Mouse (Mus musculus) lung, embryonic 14.5 days (tissue): ENCODE data around the gene Trak2. TPM values are rescaled to one million over a fixed set of nuclear protein-coding genes. Genes with fewer than 3 reads are reported as not detected.
"Not testable (repeated sequence)": the region's sequence is repeated elsewhere in the genome, so short reads cannot be mapped to it uniquely, and the experiment has no call there.

Experiments used
- ATAC-seq: fragments of 200-750 bp; cut with Nextera tagmentation; 2 replicates; pipeline ENCODE4 v1.8.0; 2017; ENCODE audit warnings: mild to moderate bottlenecking, moderate TSS enrichment, moderate library complexity; ENCODE audit not compliant: insufficient read depth
- DNase-seq: peaks from one replicate; pipeline ENCODE4 v3.0.0-alpha.2; 2015
- H3K27ac ChIP-seq: fragments of 300-500 bp; sonication (generic); 2 replicates; pipeline ENCODE4 v1.5.1; 2014; ENCODE audit warnings: low read depth, mild to moderate bottlenecking, moderate library complexity
- H3K27me3 ChIP-seq: fragments of 300-500 bp; sonication (generic); 2 replicates; pipeline ENCODE4 v1.6.1; 2014; ENCODE audit warnings: low read length, control low read depth; ENCODE audit not compliant: insufficient read depth
- H3K36me3 ChIP-seq: fragments of 300-500 bp; sonication (generic); 2 replicates; pipeline ENCODE4 v1.6.1; 2014; ENCODE audit warnings: control low read depth; ENCODE audit not compliant: insufficient read depth
- H3K4me1 ChIP-seq: fragments of 300-500 bp; sonication (generic); 2 replicates; pipeline ENCODE4 v1.6.1; 2014; ENCODE audit warnings: antibody characterized with exemption, control low read depth; ENCODE audit not compliant: insufficient read depth
- H3K4me2 ChIP-seq: fragments of 300-500 bp; sonication (generic); 2 replicates; pipeline ENCODE4 v1.6.1; 2014; ENCODE audit warnings: mild to moderate bottlenecking
- H3K4me3 ChIP-seq: fragments of 300-500 bp; sonication (generic); 2 replicates; pipeline ENCODE4 v1.5.1; 2014; ENCODE audit warnings: low read depth, low read length
- H3K9ac ChIP-seq: fragments of 300-500 bp; sonication (generic); 2 replicates; pipeline ENCODE4 v1.6.1; 2014
- H3K9me3 ChIP-seq: fragments of 300-500 bp; sonication (generic); 2 replicates; pipeline ENCODE4 v1.6.1; 2016; ENCODE audit warnings: low read depth, low read length, control low read depth
- CTCF ChIP-seq: IDR thresholded peaks from 2 replicates; pipeline ENCODE4 v1.5.1; 2016; ENCODE audit warnings: antibody characterized with exemption, low read depth
- WGBS: fragments of 180-500 bp; shearing (Covaris S2); extraction: QIAGEN DNeasy Blood & Tissue Kit; methylation state at CpG from one replicate; pipeline ENCODE4 v1.1.7; 2014; 5-methylcytosine and 5-hydroxymethylcytosine counted together
- polyA plus RNA-seq: library from polyadenylated mRNA; unstranded; fragments of >200 nt; fragmentation: Nextera tagmentation; extraction: Ambion mirVana; gene quantifications from 2 replicates; pipeline ENCODE4 v1.2.1, GENCODE M21; 2014

Gene Trak2
- polyA plus RNA-seq, 1 experiment from 2014 or later: 15.4 TPM

- H3K4me1 ChIP-seq: no peaks in the 10 kb centered on the region
- H3K9ac ChIP-seq: no peak overlapping the region
- no peak for TF ChIP-seq CTCF
- no peak overlapping the region for H3K4me2 ChIP-seq
- 49% methylated on average over 5 of the region's 5 CpGs for WGBS
- DNase-seq: no peak
- H3K27ac ChIP-seq: no peak overlapping the region
- H3K27me3 ChIP-seq: no peaks in the 10 kb centered on the region
- no peaks in the 10 kb centered on the region for H3K9me3 ChIP-seq
- no peak for ATAC-seq
- H3K4me3 ChIP-seq: no peak overlapping the region
- no peaks in the 10 kb centered on the region for H3K36me3 ChIP-seq
Observed at GRCm38 (mm10) chr1:58889826-58890546, 83.2 kb downstream of the Trak2 start.

- Histone ChIP-seq H3K4me3 (no peak overlapping the region), H3K4me2 (no peak overlapping the region), H3K4me1 (no peaks in the 10 kb centered on the region), H3K9ac (no peak overlapping the region), H3K9me3 (no peaks in the 10 kb centered on the region), H3K27me3 (no peaks in the 10 kb centered on the region), H3K36me3 (no peaks in the 10 kb centered on the region), H3K27ac (no peak overlapping the region)
- DNase-seq (no peak), ATAC-seq (no peak)
- TF ChIP-seq CTCF: no peak
- 89% methylated on average over 4 of the region's 4 CpGs for WGBS
Observed at GRCm38 (mm10) chr1:58885646-58886045, 87.6 kb downstream of the Trak2 start.

GRCm38 (mm10) chr1:58883279-58883678 is 90.0 kb downstream of the Trak2 start:
- H3K36me3 ChIP-seq, ATAC-seq: not testable (repeated sequence)
- whole genome bisulfite sequencing: 84% methylated on average over 9 of the region's 9 CpGs

GRCm38 (mm10) chr1:58879291-58879690 is 93.9 kb downstream of the Trak2 start:
- not testable (repeated sequence) for H3K36me3 ChIP-seq, H3K4me3 ChIP-seq, H3K4me1 ChIP-seq, H3K4me2 ChIP-seq, H3K27me3 ChIP-seq, H3K27ac ChIP-seq, H3K9me3 ChIP-seq, DNase-seq, ATAC-seq, H3K9ac ChIP-seq
- WGBS: 89% methylated on average over 2 of the region's 2 CpGs

More at GRCm38 (mm10) chr1:58883279-58883678, 90.0 kb downstream of the Trak2 start:
- H3K27ac ChIP-seq, H3K4me2 ChIP-seq, H3K9me3 ChIP-seq, H3K4me3 ChIP-seq, H3K9ac ChIP-seq, H3K27me3 ChIP-seq, H3K4me1 ChIP-seq, DNase-seq: not testable (repeated sequence)

GRCm38 (mm10) chr1:58876500-58876899 is 96.7 kb downstream of the Trak2 start:
- not testable (repeated sequence) for H3K4me1 ChIP-seq, H3K4me3 ChIP-seq, H3K4me2 ChIP-seq, H3K27ac ChIP-seq, H3K9me3 ChIP-seq, DNase-seq, H3K9ac ChIP-seq, H3K36me3 ChIP-seq, ATAC-seq, H3K27me3 ChIP-seq
- 70% methylated on average over 4 of the region's 4 CpGs for WGBS

GRCm38 (mm10) chr1:58860586-58860985 is 112.6 kb downstream of the Trak2 start:
- ATAC-seq, DNase-seq, H3K27ac ChIP-seq, H3K4me2 ChIP-seq, H3K4me1 ChIP-seq, H3K4me3 ChIP-seq, H3K27me3 ChIP-seq, H3K36me3 ChIP-seq, H3K9me3 ChIP-seq, H3K9ac ChIP-seq: not testable (repeated sequence)
- 70% methylated on average over 3 of the region's 3 CpGs for WGBS

- DNase-seq (peak; percentile 32), ATAC-seq (peak; percentile 75)
- WGBS: 61% methylated on average over 13 of the region's 13 CpGs
- not testable (repeated sequence) for H3K4me3 ChIP-seq, H3K27me3 ChIP-seq, H3K9me3 ChIP-seq, H3K4me1 ChIP-seq, H3K36me3 ChIP-seq, H3K9ac ChIP-seq
- peak overlapping the region; percentile 36 for H3K4me2 ChIP-seq
- H3K27ac ChIP-seq: peak overlapping the region; percentile 54; the same call in 1 of the 2 replicates
Observed at GRCm38 (mm10) chr1:58859738-58860365, 113.4 kb downstream of the Trak2 start.

- H3K36me3 ChIP-seq, H3K27ac ChIP-seq, H3K4me1 ChIP-seq, H3K9me3 ChIP-seq, H3K27me3 ChIP-seq, H3K4me3 ChIP-seq, H3K9ac ChIP-seq: not testable (repeated sequence)
- DNase-seq: peak; percentile 50
- 0 out of 2 replicates have a peak, but pooled peaks have one; percentile 38 for ATAC-seq
- WGBS: 37% methylated on average over 4 of the region's 4 CpGs
- H3K4me2 ChIP-seq: 0 out of 2 replicates have a peak overlapping the region, but pooled peaks have one; percentile 36
Observed at GRCm38 (mm10) chr1:58859131-58859530, 114.1 kb downstream of the Trak2 start.

GRCm38 (mm10) chr1:58856811-58857210 is 116.4 kb downstream of the Trak2 start:
- not testable (repeated sequence) for H3K27me3 ChIP-seq, H3K9me3 ChIP-seq, H3K36me3 ChIP-seq, H3K4me1 ChIP-seq, H3K4me2 ChIP-seq, ATAC-seq, H3K27ac ChIP-seq, H3K4me3 ChIP-seq, H3K9ac ChIP-seq, DNase-seq
- 79% methylated on average over 3 of the region's 3 CpGs for WGBS
